Mouse (Mus musculus) olfactory bulb, adult 2 months (tissue): ENCODE results near the gene Rab29. TPM values are rescaled to one million over a fixed set of nuclear protein-coding genes. Genes with fewer than 3 reads are reported as not detected.
A peak's percentile ranks its signal among the peaks of the same experiment; 100 is the strongest.

Experiments used
- H3K27ac ChIP-seq: fragments of 200-500 bp; 2 replicates; pipeline ENCODE4 v1.5.1; 2012; ENCODE audit warnings: low read depth, low read length; ENCODE audit not compliant: insufficient read depth
- H3K4me1 ChIP-seq: fragments of 200-500 bp; 2 replicates; pipeline ENCODE4 v1.6.1; 2012; ENCODE audit warnings: low read length; ENCODE audit not compliant: control insufficient read depth, insufficient read depth
- H3K4me3 ChIP-seq: fragments of 200-500 bp; 2 replicates; pipeline ENCODE4 v1.5.1; 2012; ENCODE audit warnings: mild to moderate bottlenecking, low read depth, low read length, moderate library complexity; ENCODE audit not compliant: insufficient read depth
- CTCF ChIP-seq: fragments of 200-500 bp; IDR thresholded peaks from 2 replicates; pipeline ENCODE4 v1.5.1; 2012; ENCODE audit warnings: low read depth, mild to moderate bottlenecking, low read length, moderate library complexity; ENCODE audit not compliant: insufficient read depth
- POLR2A ChIP-seq: fragments of 200-500 bp; IDR thresholded peaks from 2 replicates; pipeline ENCODE4 v1.6.1; 2012; ENCODE audit warnings: mild to moderate bottlenecking, low read depth, low read length, moderate library complexity; ENCODE audit not compliant: insufficient read depth
- WGBS: fragments of 180-500 bp; shearing (Covaris S2); methylation state at CpG from one replicate; pipeline ENCODE4 v1.1.7; 2018; 5-methylcytosine and 5-hydroxymethylcytosine counted together
- polyA plus RNA-seq: library from polyadenylated mRNA; stranded (reverse); fragments of >200 nt; gene quantifications from 2 replicates; pipeline ENCODE4 v1.2.4, GENCODE M21; 2012; ENCODE audit warnings: low replicate concordance; ENCODE audit not compliant: missing spikeins, insufficient read depth, insufficient read length

Rab29 gene
- polyA plus RNA-seq, 1 experiment, result not detected

GRCm38 (mm10) chr1:131827787-131828258 lies 39.2 kb upstream of the Rab29 start:
- WGBS, result 1% methylated on average over 36 of the region's 36 CpGs
- peak overlapping the region; percentile 73 for H3K4me3 ChIP-seq

GRCm38 (mm10) chr1:131828297-131829126 lies 38.5 kb upstream of the Rab29 start:
- Histone ChIP-seq H3K4me1 (peaks cover 34% of the 10 kb centered on the region), H3K27ac (peak overlapping the region; percentile 52), H3K4me3 (peak overlapping the region; percentile 73)
- TF ChIP-seq CTCF (no peak), POLR2A (no peak; the same call in 1 of the 2 replicates)
- WGBS, result 2% methylated on average over 22 of the region's 22 CpGs

More at GRCm38 (mm10) chr1:131827787-131828258, 39.2 kb upstream of the Rab29 start:
- Histone ChIP-seq H3K4me1 (peaks cover 29% of the 10 kb centered on the region), H3K27ac (peak overlapping the region; percentile 52)
- TF ChIP-seq POLR2A, result peak; percentile 74
- TF ChIP-seq CTCF, result no peak

GRCm38 (mm10) chr1:131829279-131829678 lies 37.7 kb upstream of the Rab29 start:
- Histone ChIP-seq H3K4me3 (no peak overlapping the region), H3K27ac (no peak overlapping the region), H3K4me1 (peaks cover 34% of the 10 kb centered on the region)
- TF ChIP-seq CTCF, result no peak
- no peak for TF ChIP-seq POLR2A
- 46% methylated on average over 5 of the region's 5 CpGs for WGBS

GRCm38 (mm10) chr1:131830561-131830960 lies 36.5 kb upstream of the Rab29 start:
- WGBS, result 78% methylated on average over 15 of the region's 15 CpGs
- Histone ChIP-seq H3K27ac (no peak overlapping the region), H3K4me1 (peaks cover 37% of the 10 kb centered on the region), H3K4me3 (no peak overlapping the region)
- TF ChIP-seq CTCF (no peak), POLR2A (no peak)

- Histone ChIP-seq H3K4me1 (peaks cover 38% of the 10 kb centered on the region), H3K4me3 (no peak overlapping the region), H3K27ac (no peak overlapping the region)
- 79% methylated on average over 8 of the region's 8 CpGs for WGBS
- TF ChIP-seq POLR2A, result no peak
- TF ChIP-seq CTCF, result no peak
These were observed 35.9 kb upstream of the Rab29 start for GRCm38 (mm10) chr1:131830971-131831641.

GRCm38 (mm10) chr1:131837035-131837434 lies 30.0 kb upstream of the Rab29 start:
- 90% methylated on average over 3 of the region's 3 CpGs for WGBS
- no peak for TF ChIP-seq POLR2A
- no peak for TF ChIP-seq CTCF
- Histone ChIP-seq H3K4me1 (peaks cover 23% of the 10 kb centered on the region), H3K4me3 (no peak overlapping the region), H3K27ac (no peak overlapping the region)

- Histone ChIP-seq H3K4me1 (peaks cover 13% of the 10 kb centered on the region), H3K4me3 (no peak overlapping the region), H3K27ac (no peak overlapping the region)
- TF ChIP-seq CTCF (no peak), POLR2A (no peak)
- 76% methylated on average over 5 of the region's 5 CpGs for WGBS
These were observed 28.5 kb upstream of the Rab29 start for GRCm38 (mm10) chr1:131838542-131838941.

GRCm38 (mm10) chr1:131839279-131839678 lies 27.7 kb upstream of the Rab29 start:
- WGBS, result 62% methylated on average over 2 of the region's 2 CpGs
- H3K4me3 ChIP-seq, result no peak overlapping the region
- H3K4me1 ChIP-seq, result peaks cover 13% of the 10 kb centered on the region
- H3K27ac ChIP-seq, result no peak overlapping the region
- no peak for TF ChIP-seq CTCF
- no peak for TF ChIP-seq POLR2A

- WGBS, result 93% methylated on average over 4 of the region's 4 CpGs
- H3K4me3 ChIP-seq, result no peak overlapping the region
These were observed 24.8 kb upstream of the Rab29 start for GRCm38 (mm10) chr1:131842221-131842620.

More at GRCm38 (mm10) chr1:131842221-131842620, 24.8 kb upstream of the Rab29 start:
- Histone ChIP-seq H3K27ac (no peak overlapping the region), H3K4me1 (peaks cover 9% of the 10 kb centered on the region)
- TF ChIP-seq CTCF, result no peak
- no peak for TF ChIP-seq POLR2A
